Mouse (Mus musculus): ENCODE data around the gene Hid1. TPM values are rescaled to one million over a fixed set of nuclear protein-coding genes. Genes with fewer than 3 reads are reported as not detected.

Gene Hid1
- polyA plus RNA-seq, 1 experiment from 2014 or later: 18.3 TPM

DNA sequence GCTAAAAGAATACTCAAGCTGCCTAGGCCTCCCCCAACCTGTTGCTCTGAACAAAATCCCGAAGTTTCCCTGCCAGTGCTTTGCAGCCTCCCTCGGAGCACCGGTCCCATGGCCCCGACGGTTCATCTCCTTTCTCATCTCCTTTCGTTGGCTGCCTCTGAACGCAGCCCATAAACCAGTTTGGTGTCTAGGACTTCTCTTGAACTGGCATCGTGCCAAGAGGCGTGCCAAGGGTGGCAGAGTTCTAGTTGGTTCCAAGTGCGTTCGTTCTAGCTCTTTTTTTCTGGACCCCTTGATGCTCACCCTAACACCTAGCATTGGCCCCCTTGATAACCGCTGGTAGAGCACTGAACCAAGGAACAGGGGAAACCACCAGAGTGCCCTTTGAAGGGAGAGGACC, 32.3 kb downstream of the Hid1 start:
- no peak overlapping the region for H3K27ac ChIP-seq (ENCODE audit: low read depth, low read length)
- peaks cover 21% of the 10 kb centered on the region for H3K27me3 ChIP-seq (ENCODE audit: control insufficient read depth, insufficient read depth, low read length)
- ATAC-seq (ENCODE audit: low FRiP score): no peak
- H3K9me3 ChIP-seq (ENCODE audit: control insufficient read depth, low read length): no peaks in the 10 kb centered on the region
- no peak for DNase-seq (ENCODE audit: low spot score, missing footprints)
- no peaks in the 10 kb centered on the region for H3K36me3 ChIP-seq (ENCODE audit: control insufficient read depth, insufficient read depth, low read length)
- H3K4me3 ChIP-seq (ENCODE audit: low read depth, low read length): no peak overlapping the region
- peaks cover 5% of the 10 kb centered on the region for H3K4me1 ChIP-seq (ENCODE audit: control insufficient read depth, insufficient read depth, low read length)
- 57% methylated on average over 12 of the region's 12 CpGs for WGBS
- no peak overlapping the region for H3K4me2 ChIP-seq
- H3K9ac ChIP-seq (ENCODE audit: low read length): no peak overlapping the region

DNA sequence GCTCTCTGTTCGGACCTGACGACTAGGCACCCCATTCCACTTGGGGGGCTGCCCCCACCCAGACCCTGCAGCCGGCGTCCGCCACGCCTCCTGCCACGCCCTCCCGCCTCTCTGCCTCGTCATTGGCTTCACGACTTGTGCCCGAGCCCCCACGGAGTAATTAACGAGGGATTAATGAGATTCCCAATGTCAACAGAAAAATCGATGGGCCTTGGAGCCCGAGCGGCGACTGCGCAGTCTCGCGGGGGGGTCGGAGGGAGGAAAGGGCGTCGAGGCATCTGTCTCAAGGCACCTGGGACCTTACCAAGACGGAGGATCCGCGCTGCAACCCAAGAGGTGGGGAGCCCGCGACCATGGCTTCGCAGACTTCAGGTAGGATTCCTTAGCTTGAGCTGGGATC, 33.0 kb downstream of the Hid1 start, which contains the start of gene Otop3:
Otop3 (plus strand) TSS at position 201 of the 400 bp plus-strand sequence.
- Histone ChIP-seq H3K4me3 (ENCODE audit: low read depth, low read length) (peak within 1 kb of the TSS; percentile 16; the same call in 1 of the 2 replicates), H3K9me3 (ENCODE audit: control insufficient read depth, low read length) (no peaks in the 10 kb centered on the region), H3K27ac (ENCODE audit: low read depth, low read length) (no peak within 1 kb of the TSS), H3K9ac (ENCODE audit: low read length) (peak within 1 kb of the TSS; percentile 45; the same call in 1 of the 2 replicates), H3K27me3 (ENCODE audit: control insufficient read depth, insufficient read depth, low read length) (peaks cover 21% of the 10 kb centered on the region), H3K4me1 (ENCODE audit: control insufficient read depth, insufficient read depth, low read length) (peaks cover 5% of the 10 kb centered on the region), H3K4me2 (peak within 1 kb of the TSS; percentile 44), H3K36me3 (ENCODE audit: control insufficient read depth, insufficient read depth, low read length) (no peaks in the 10 kb centered on the region)
- ATAC-seq (ENCODE audit: low FRiP score) (no peak), DNase-seq (ENCODE audit: low spot score, missing footprints) (no peak)
- 5% methylated on average over 29 of the region's 29 CpGs for WGBS

DNA sequence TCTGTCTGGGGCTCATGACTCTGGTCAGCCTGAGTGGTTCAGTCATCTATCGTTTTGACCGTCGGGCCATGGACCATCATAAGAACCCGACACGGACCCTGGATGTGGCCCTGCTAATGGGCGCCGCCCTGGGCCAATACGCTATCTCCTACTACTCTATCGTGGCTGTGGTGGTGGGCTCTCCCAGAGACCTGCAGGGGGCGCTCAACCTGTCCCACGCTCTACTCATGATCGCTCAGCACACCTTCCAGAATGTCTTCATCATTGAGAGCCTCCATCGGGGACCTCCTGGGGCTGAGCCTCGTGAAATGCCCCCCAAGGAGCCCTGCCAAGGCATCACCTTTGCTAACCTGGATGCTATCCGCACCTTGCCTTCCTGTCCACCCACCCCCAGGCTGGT, 38.2 kb downstream of the Hid1 start:
- Histone ChIP-seq H3K4me1 (ENCODE audit: control insufficient read depth, insufficient read depth, low read length) (no peaks in the 10 kb centered on the region; the same call in 1 of the 2 replicates), H3K27ac (ENCODE audit: low read depth, low read length) (no peak overlapping the region), H3K36me3 (ENCODE audit: control insufficient read depth, insufficient read depth, low read length) (no peaks in the 10 kb centered on the region), H3K9ac (ENCODE audit: low read length) (no peak overlapping the region), H3K4me2 (no peak overlapping the region), H3K9me3 (ENCODE audit: control insufficient read depth, low read length) (no peaks in the 10 kb centered on the region), H3K27me3 (ENCODE audit: control insufficient read depth, insufficient read depth, low read length) (peaks cover 9% of the 10 kb centered on the region), H3K4me3 (ENCODE audit: low read depth, low read length) (no peak overlapping the region)
- ATAC-seq (ENCODE audit: low FRiP score) (no peak), DNase-seq (ENCODE audit: low spot score, missing footprints) (no peak)
- 69% methylated on average over 15 of the region's 15 CpGs for WGBS

DNA sequence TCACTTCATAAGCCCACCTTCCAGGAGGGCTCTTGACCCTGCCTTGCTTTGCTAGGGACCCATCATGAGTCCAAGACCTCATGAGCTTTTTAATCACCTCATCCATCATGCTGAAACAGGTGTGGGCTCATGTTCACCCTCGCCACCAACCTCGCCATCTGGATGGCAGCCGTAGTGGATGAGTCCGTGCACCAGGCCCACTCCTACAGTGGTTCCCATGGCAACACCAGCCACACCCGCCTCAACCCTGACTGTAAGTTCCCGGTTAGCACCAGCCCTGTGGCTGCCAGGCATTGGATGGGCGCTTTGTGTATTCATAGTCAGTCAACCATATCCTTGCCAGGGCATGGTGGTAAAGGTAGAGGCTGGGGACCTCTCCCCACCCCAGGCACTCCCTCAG, 40.8 kb downstream of the Hid1 start:
- no peak overlapping the region for H3K27ac ChIP-seq (ENCODE audit: low read depth, low read length)
- ATAC-seq (ENCODE audit: low FRiP score) (no peak), DNase-seq (ENCODE audit: low spot score, missing footprints) (no peak)
- H3K36me3 ChIP-seq (ENCODE audit: control insufficient read depth, insufficient read depth, low read length): no peaks in the 10 kb centered on the region
- 82% methylated on average over 7 of the region's 7 CpGs for WGBS
- no peak overlapping the region for H3K9ac ChIP-seq (ENCODE audit: low read length)
- H3K4me2 ChIP-seq: no peak overlapping the region
- no peaks in the 10 kb centered on the region for H3K9me3 ChIP-seq (ENCODE audit: control insufficient read depth, low read length)
- peaks cover 28% of the 10 kb centered on the region for H3K27me3 ChIP-seq (ENCODE audit: control insufficient read depth, insufficient read depth, low read length)
- no peak overlapping the region for H3K4me3 ChIP-seq (ENCODE audit: low read depth, low read length)
- no peaks in the 10 kb centered on the region for H3K4me1 ChIP-seq (ENCODE audit: control insufficient read depth, insufficient read depth, low read length)

DNA sequence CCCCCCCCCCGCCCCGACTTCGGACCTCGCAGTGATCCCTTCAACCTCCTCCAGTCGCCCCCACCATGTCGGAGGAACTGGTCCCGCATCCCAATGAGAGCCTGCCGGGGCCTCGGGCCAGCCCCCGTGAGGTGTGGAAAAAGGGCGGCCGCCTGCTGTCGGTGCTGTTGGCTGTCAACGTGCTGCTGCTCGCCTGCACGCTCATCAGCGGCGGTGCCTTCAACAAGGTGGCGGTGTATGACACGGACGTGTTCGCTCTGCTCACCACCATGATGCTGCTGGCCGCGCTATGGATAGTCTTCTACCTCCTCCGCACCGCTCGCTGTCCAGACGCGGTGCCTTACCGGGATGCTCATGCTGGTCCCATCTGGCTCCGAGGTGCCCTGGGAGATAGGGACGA, 44.2 kb downstream of the Hid1 start:
- 21% methylated on average over 32 of the region's 32 CpGs for WGBS
- Histone ChIP-seq H3K36me3 (ENCODE audit: control insufficient read depth, insufficient read depth, low read length) (no peaks in the 10 kb centered on the region), H3K27me3 (ENCODE audit: control insufficient read depth, insufficient read depth, low read length) (peaks cover 61% of the 10 kb centered on the region), H3K4me3 (ENCODE audit: low read depth, low read length) (no peak overlapping the region), H3K4me1 (ENCODE audit: control insufficient read depth, insufficient read depth, low read length) (peaks cover 6% of the 10 kb centered on the region), H3K27ac (ENCODE audit: low read depth, low read length) (no peak overlapping the region), H3K9ac (ENCODE audit: low read length) (no peak overlapping the region), H3K9me3 (ENCODE audit: control insufficient read depth, low read length) (no peaks in the 10 kb centered on the region), H3K4me2 (no peak overlapping the region)
- no peak for ATAC-seq (ENCODE audit: low FRiP score)
- no peak for DNase-seq (ENCODE audit: low spot score, missing footprints)

DNA sequence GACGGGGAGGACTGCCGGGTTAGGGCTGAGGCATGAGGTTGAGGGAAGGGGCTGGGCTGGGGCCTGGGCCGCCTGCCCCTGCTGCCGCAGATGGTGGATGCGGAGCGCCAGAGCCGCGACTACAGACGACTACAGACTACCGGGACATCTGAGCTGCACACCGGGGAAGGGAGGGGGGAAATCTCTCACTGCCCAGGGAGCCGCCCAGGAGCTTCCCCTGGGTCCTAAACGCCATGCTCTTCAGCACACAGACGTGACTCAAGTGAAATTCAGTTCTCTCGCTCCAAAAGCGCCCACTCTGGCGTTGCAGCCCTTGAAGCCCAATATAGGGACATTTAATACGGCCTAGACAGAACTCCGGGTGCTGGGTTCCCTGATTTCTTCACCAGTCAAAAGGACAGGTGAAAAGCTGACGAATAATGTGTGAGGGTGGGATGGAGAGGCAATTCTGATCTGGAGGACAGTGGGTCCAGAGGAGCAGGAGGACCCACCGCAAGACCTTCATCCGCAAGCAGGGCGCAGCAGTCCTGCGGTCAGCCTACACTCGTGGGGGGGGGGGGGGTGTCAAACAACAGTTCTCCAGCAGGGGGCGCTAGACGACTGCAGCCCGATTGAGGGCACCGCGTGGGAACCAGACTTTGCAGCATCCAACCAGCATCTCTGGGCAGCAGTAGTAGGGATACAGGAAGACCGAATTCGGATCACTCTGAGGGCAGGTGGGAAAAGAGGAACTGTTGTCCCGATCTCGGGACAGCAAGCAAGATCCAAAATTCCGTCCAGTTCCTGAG, 45.5 kb downstream of the Hid1 start, which contains the start of gene Ush1g:
Ush1g (minus strand) TSS at position 136 of the 788 bp plus-strand sequence.
- H3K27me3 ChIP-seq (ENCODE audit: control insufficient read depth, insufficient read depth, low read length): peaks cover 74% of the 10 kb centered on the region
- no peak within 1 kb of the TSS for H3K4me3 ChIP-seq (ENCODE audit: low read depth, low read length)
- no peaks in the 10 kb centered on the region for H3K36me3 ChIP-seq (ENCODE audit: control insufficient read depth, insufficient read depth, low read length)
- H3K4me1 ChIP-seq (ENCODE audit: control insufficient read depth, insufficient read depth, low read length): peaks cover 13% of the 10 kb centered on the region
- WGBS: 4% methylated on average over 35 of the region's 35 CpGs
- peak; percentile 30; the same call in 1 of the 2 replicates for ATAC-seq (ENCODE audit: low FRiP score)
- no peak within 1 kb of the TSS for H3K9ac ChIP-seq (ENCODE audit: low read length)
- peak; percentile 98 for DNase-seq (ENCODE audit: low spot score, missing footprints)
- no peak within 1 kb of the TSS for H3K27ac ChIP-seq (ENCODE audit: low read depth, low read length)
- H3K9me3 ChIP-seq (ENCODE audit: control insufficient read depth, low read length): no peaks in the 10 kb centered on the region
- H3K4me2 ChIP-seq: no peak within 1 kb of the TSS

DNA sequence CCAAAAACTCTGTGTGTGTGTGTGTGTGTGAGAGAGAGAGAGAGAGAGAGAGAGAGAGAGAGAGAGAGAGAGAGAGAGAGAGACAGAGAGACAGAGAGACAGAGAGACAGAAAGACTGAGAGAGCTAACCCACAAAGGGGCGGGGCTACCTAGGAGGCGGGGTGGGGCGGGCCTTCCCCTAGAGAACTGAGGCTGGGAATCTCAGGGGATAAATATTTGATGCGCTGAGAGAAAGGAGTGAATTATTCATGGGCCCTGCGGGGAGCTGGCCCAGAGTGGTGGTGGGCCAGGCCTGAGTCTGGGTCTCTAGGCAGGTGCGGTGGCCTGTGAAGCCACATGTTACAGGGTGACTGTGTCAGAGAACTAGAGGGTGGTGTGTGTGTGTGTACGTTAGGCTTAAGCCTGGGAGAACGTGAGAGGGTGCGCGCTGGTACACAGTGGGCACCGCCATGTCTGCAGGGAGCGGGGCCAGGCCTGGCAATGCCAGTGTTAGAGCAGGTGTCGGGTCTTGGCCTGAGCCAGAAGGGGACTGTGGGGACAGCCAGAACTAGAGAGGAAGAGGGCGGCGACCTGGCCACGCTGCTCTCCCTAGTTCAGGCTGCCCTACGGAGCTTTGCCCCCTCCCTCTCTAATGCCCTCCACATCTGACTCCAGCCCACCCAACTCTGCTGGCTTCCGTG, 47.7 kb downstream of the Hid1 start:
- Histone ChIP-seq H3K9ac (ENCODE audit: low read length) (no peak overlapping the region), H3K27ac (ENCODE audit: low read depth, low read length) (no peak overlapping the region), H3K4me2 (no peak overlapping the region), H3K9me3 (ENCODE audit: control insufficient read depth, low read length) (no peaks in the 10 kb centered on the region), H3K36me3 (ENCODE audit: control insufficient read depth, insufficient read depth, low read length) (no peaks in the 10 kb centered on the region), H3K27me3 (ENCODE audit: control insufficient read depth, insufficient read depth, low read length) (peaks cover 93% of the 10 kb centered on the region), H3K4me3 (ENCODE audit: low read depth, low read length) (no peak overlapping the region), H3K4me1 (ENCODE audit: control insufficient read depth, insufficient read depth, low read length) (peaks cover 13% of the 10 kb centered on the region)
- no peak for DNase-seq (ENCODE audit: low spot score, missing footprints)
- ATAC-seq (ENCODE audit: low FRiP score): peak; percentile 57
- 8% methylated on average over 18 of the region's 18 CpGs for WGBS

DNA sequence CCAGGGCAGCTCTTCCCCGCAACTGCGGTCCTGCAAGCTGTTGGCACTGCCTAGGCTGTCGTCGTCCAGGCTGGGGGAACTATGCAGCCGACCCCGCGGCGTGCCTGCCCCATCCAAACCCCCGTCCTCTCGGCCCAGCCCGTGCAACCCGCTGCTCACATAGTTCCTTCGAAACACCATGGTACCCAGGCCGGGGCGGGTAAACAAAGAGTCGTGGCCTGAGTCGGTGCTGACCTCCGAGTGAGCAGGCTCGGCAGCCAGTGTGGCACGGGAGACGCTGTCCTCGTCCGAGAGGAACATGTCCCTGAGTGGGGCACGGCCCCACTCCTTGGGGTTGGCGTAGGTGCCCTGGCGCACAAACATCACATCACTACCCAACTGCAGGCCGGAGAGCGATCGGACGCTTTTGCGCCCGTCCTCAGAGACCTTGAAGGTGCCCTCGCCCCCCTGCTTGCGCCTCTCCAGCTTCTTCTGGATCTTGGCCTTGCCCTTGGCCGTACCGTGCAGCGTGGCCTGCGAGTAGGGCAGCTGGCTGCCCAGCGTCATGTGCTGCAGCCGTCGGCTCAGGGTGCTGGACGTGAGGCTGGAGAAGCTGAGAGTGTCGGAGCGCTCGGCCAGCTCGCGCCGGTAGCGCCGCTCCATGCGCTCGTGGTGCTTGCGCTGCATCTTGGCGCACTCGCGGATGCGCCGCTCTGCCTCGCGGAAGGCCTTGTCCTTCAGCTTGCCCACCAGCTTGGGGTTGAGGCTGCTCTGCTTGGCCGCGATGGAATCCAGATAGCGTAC, 49.1 kb downstream of the Hid1 start:
- 4% methylated on average over 63 of the region's 63 CpGs for WGBS
- ATAC-seq (ENCODE audit: low FRiP score) (no peak), DNase-seq (ENCODE audit: low spot score, missing footprints) (peak; percentile 92)
- H3K27ac ChIP-seq (ENCODE audit: low read depth, low read length): no peak overlapping the region
- no peaks in the 10 kb centered on the region for H3K36me3 ChIP-seq (ENCODE audit: control insufficient read depth, insufficient read depth, low read length)
- H3K9me3 ChIP-seq (ENCODE audit: control insufficient read depth, low read length): no peaks in the 10 kb centered on the region
- H3K27me3 ChIP-seq (ENCODE audit: control insufficient read depth, insufficient read depth, low read length): peaks cover 81% of the 10 kb centered on the region
- no peak overlapping the region for H3K9ac ChIP-seq (ENCODE audit: low read length)
- peak overlapping the region; percentile 6 for H3K4me2 ChIP-seq
- H3K4me1 ChIP-seq (ENCODE audit: control insufficient read depth, insufficient read depth, low read length): peaks cover 13% of the 10 kb centered on the region
- H3K4me3 ChIP-seq (ENCODE audit: low read depth, low read length): 0 out of 2 replicates have a peak overlapping the region, but pooled peaks have one; percentile 10
